Mouse (Mus musculus): ENCODE measurements around the gene Tcf20.

The Tcf20 gene

DNA sequence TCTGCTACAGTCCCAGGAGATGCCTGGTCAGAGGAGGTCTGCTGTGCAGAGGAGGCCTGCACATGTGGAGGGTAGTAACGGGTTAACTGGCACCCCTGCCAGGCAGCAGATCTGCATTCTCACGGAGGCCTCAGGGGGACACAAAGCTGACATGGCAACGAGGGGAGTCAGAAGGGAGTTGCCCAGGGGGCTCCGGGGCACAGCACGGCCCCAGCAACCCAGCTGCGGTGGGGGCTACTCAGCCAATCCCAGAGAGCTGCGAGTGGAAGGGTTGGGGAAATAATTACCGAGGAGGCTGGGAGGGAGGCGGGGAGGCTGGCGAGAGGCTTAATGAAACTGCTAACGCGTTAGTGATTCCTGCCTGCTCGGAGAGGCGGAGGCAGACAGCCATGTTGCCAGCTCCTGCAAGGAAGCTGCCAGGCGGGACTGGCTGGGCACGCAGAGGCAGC is 29.4 kb downstream of the Tcf20 start:
- DNase-seq (ENCODE audit: low spot score): no peak

DNA sequence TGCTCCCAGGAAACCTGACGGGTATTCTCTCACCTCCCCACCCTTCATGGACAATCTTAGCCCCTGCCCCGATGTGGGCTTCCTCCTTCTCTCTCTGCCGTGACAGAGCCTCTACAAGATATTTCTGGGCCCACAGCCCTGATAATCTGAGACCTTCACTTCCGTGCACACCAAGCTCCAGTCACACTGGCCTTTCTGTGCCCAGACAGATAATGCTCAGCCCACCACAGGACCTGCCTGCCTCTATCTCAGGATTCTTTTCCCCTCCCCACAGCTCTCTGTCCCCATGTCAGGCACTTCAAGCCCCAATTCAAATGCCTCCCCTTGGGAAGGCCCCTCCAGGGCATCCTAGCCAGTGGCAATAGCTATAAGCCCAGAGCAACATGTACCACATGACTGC is 31.0 kb downstream of the Tcf20 start:
- DNase-seq (ENCODE audit: low spot score): no peak

DNA sequence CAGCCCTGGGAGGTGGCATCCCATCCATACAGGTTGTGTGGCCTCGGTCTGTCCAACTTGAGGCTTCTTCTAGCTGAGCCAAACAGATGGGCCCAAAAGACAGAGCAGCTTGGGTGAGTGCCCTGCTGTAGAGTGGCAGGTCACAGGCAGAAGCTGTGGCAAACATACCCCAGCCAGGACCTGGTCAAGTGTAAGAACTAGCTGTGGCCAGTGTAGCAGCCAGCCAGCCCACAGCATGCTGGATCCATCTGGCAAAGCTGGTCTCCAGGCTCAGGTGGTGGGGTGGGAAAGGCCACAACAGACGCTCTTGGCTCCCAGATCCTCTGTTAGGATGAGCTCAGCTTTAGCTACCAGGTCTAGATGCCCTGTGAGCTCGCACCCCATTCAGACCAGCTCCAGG is 31.4 kb downstream of the Tcf20 start:
- DNase-seq (ENCODE audit: low spot score): no peak

DNA sequence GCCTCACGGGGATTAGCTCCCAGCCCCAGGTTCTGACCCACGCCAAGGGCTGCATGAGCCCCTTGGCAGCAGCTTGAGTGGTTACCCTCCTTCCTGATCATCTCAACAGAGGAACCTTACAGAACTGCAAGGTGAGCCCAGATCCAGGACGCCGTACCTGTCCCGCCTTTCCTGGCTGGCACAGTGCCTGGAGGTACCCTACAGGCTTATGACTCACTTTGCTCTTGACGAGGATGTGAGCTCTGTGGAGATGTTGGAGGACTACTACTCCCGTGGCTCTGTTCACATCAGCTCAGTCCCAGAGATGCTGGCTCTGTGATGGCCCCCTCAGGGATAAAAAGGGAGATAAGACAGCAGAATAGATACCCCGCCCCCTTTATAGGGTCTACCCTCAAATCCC is 32.4 kb downstream of the Tcf20 start:
- peak; percentile 18 for DNase-seq (ENCODE audit: low spot score)

DNA sequence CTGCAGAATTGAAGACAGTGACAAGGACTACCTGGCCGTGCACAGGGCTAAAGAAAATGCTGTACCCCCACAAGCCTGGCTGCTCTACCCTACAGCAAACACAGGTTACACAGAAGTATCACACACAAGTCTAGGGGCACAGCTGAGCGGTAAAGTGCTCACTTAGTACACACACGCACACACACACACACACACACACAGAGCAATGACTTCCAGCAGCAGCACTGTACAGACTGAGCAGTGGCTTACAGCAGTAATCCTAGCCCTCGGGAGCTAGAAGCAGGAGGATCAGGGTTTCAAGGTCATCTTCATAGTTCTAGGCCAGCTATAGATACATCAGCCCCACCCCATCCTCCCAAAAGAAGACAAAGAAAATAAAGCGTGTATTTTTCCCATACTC is 33.6 kb downstream of the Tcf20 start:
- DNase-seq (ENCODE audit: low spot score): no peak

DNA sequence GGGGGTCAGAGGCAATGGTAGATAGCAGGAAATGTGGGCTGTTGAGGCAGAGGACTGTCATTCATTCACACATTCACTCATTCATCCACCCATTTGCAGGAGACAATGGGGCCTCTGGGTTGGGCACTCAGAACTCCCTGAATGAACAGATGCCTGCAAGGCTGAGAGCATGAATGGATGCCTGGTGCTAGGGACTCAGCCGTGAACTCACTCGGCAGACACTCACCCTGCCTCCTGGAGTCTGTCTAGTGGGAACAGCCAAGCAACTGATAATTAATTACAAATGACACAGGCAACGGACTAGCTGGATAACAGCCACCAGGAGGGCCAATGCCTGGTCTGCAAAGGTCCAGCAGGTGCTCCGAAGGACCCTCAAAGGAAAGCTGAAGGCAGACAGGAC is 34.6 kb downstream of the Tcf20 start:
- no peak for DNase-seq (ENCODE audit: low spot score)

DNA sequence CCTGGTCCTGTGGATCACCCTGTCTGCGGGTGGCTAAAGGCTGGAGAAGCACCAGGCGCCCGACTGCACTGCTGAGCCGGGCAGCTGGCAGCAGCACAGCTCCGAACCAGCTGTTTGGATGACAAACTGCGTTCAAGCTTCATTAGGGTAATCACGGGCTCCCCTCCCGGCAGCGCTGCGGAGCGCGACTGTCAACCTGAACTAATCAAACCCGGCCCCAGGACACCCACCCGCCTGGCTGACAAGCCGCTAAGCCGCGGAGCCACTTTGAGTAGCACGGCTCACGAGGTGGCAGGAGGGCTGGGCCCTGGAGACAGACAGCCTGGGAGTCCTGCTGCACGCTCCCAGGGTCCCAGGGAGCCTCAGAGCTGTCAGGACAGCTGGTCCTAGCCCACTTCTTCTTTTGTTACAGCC is 35.4 kb downstream of the Tcf20 start:
- no peak for DNase-seq (ENCODE audit: low spot score)

DNA sequence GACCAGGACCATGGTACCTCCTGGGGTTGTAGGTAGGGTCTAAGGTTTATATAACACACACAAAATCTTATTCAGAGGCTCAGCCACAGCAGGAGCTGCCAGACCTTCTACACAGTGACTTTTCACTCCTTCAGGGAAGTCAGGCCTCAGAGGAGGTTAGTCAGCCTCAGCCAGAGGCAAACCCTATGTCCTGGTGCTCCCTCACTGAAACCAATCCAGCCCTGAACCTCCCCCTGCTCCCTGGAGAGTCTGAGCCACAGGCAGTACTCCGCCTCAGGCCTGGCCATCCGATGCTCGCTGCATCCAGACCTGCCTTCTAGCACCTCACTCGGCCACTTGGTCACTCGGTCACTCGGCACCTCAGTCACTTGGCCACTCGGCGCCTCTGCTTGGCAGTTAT is 37.4 kb downstream of the Tcf20 start:
- DNase-seq (ENCODE audit: low spot score): no peak

DNA sequence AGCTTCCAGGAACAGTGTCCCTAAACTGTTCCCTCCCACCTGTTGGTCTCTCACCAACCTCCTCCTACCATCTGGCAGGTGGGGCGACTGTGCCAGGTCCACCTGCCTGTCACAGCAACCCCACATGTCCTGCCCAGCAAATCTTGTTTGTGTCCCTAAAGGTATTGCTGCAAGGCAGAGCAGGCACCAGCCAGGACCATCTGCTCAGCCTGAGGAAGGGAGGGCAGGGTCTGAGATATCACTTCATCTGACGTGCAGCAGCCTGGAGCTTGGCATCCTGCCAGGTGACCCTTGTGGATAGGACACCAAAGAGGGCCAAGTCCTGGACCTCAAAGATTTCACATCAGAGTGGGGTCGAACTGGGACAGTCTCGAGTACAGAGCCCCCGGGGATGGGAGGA is 40.2 kb downstream of the Tcf20 start:
- DNase-seq (ENCODE audit: low spot score): no peak

DNA sequence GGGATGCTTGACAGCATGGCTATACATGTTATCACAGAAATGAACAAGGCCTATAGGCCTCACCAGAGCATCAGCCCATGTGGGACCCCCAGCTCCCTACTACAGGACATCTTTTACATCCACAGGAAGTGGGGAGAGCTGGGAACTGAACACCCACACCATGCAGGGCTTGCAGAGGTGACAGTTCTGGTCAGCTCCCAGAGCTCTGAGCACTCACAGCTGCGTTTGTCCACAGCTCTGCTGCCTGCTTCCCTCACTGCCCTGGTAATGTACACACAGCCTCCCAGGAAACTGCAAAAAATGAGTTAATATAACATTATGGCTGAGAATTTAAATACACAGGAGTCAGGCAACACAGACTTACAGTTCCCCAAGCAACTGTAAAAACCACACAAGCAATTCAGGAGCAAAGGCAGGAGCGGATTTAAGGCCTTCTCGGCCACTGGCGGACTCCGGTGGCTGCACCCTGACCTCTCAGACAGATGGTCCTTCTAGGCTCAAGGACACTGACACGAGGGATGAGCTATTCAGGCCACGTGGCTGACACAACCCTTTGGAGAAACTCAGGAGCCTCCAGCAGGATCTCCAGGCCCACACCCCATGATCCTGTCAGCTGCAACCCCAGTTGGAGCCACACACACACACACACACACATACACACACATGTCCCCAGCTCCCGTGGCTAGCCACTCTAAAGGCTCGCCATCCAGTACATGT is 43.0 kb downstream of the Tcf20 start:
- no peak for DNase-seq (ENCODE audit: low spot score)

DNA sequence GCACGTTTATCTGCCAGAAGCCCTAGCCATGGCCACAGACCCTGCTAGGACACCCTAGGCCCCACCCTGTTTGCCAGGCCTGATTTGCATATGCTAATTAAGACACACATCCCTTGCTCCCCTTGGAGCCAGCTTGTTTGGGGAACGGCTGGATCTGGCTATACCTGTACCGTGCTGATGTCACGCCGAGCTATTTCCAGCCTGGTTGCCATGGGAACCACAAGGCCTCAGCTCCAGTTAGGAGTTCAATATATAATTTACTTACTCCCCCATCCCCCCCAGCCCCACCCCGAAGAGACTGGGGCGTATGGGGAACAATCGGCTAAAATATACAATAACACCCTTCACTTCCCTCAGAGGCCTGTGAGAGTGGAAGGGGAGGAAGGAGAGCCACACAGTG is 45.9 kb downstream of the Tcf20 start:
- no peak for DNase-seq (ENCODE audit: low spot score)

DNA sequence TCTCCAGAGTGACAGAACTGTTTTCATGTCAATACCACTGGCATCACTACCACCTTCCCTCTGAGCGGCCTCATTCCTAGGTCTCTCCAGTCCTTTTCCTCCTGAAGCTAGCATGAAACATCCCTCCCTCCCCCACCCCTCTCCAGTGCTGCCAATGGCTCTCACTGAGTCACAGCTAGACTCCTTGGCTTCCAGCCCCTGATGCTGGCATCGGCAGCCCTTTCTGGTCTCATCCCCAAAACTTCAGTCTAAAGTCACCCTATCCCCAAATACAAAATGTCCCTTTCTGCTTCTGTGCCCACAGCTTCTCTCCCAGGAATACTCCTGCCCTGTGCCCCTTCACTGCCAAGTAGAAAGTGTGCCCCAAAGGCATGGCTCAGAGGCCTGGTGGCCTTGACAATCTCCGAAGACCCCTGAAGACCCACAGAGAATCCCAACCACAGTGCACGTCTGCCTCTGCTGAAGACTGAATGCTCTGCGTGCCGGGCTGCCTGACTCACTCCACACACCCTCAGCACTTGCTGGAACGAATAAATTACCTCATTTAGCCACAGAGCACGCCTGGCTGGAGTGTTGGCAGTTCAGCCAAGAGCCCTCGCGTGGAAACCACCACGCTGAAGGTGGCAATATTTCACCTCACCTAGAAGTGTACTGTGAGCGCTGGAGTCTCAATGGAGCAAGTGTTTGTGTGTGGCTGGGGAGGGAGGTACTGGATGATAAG is 47.0 kb downstream of the Tcf20 start:
- DNase-seq (ENCODE audit: low spot score): no peak

DNA sequence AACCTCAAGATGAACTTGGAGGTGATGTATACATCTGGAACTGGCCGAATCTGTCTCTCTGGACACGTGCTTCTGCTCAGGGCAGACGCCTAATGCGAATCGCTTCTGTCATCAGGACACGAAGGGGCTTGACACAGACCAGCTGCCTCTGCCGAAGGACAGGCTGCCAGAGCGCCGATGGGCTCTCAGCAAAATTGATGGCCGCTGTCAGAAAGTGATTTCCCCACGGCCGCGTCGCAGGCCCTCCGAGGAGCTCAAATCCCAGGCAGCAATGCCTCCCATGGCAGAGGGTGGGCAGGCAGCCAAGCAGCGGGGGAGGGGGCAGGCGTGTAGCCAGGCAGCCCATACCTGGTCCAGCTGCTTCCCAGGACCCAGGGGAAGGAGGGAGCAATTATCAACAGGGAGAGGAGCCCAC is 49.5 kb downstream of the Tcf20 start:
- DNase-seq (ENCODE audit: low spot score): no peak

DNA sequence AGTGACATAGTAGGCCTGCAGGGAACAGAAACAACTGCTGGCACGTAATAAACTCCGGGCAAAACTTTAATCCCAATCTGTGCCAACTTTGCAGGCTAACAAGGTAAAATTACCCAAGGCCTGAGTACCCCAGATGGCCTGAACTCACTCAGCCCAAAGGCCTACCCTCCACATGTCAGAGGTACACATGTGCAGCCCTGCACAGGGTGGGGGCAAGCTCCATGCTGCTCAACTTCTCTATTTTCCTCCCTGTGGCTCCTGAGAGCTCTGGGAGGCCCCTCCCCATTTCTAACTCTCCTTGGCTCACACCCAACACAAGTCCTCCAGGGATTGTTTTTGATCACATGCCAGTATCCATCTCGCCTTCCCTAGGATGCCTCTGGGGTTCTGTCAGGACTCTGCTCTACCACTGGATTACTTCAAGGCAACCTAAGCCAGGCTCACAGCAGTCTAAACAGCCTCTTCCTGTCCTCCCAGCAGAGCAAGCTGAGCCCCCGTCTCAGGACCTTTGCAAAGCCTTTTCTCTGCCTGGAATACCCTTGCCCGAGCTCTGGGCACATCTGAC is 50.2 kb downstream of the Tcf20 start:
- DNase-seq (ENCODE audit: low spot score): no peak

DNA sequence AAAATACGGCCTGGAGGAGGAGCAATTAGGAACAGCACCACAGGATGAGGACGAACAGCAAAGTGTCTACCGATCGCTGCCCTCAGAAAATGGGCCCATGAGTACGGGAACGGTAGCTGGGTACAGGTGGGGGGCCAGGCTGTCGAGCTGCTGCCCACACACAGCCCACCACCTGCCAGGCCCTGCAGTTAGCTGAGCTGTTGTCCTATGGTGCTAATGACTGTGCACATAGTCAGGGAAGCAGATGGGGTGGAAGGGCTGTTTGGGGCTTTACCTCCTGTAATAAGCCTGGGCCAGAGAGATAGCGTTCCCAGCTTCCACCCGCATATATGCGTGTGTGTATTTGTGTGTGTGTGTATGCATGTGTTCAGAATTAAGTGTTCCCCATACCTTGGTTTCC is 52.7 kb downstream of the Tcf20 start:
- no peak for DNase-seq (ENCODE audit: low spot score)

DNA sequence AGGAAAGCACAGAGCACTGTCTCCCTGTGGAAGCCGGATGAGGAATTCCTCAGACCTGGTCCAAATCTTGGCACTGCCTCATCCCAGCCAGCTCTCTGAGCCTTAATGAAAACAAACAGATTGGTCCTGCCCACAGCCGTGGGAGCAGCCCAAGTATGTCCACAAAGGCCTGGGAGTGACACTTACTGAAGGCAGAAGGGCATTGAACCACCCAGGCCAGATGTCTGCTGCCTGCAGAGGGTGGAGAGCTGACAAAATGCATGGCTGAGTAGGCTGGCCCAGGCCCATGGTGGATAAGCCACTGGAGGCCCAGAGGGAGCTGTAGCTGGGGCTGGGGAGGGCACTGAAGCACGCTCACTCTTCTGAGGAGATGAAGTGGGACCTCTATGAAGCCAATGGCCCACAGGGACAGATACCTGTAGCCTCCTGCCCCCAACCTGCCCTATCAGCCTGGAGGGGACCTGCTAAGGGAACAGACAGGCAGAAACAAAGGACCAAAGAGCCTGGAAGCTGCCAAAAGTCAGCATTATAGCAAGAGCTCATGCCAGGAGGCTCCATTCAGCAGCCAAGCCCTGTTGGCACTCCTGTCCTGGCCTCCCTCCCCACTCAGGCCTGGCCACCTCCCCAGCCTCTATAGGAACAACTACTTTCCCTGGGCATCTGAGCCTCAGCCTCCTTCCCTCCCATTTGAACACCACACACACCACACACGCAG is 54.6 kb downstream of the Tcf20 start:
- no peak for DNase-seq (ENCODE audit: low spot score)

DNA sequence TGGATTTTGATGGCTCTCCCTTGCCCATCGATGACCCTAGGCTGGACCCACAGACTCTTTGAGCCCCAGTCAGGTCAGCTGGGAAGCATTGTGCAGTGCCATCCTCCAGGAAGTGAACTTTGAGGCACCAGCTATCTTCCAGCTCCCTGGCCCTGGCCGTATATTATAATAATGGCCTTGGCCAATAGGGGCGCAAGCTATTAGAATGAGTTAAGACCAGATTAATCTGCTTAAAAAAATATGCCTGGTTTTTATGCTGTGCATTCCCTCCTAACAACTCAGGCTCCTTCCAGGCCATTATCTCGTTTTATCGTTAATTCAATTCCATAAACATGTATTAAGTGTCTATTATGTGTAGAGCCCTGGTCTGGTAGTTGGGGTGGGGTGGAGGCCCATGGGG is 56.2 kb downstream of the Tcf20 start:
- DNase-seq (ENCODE audit: low spot score): no peak

DNA sequence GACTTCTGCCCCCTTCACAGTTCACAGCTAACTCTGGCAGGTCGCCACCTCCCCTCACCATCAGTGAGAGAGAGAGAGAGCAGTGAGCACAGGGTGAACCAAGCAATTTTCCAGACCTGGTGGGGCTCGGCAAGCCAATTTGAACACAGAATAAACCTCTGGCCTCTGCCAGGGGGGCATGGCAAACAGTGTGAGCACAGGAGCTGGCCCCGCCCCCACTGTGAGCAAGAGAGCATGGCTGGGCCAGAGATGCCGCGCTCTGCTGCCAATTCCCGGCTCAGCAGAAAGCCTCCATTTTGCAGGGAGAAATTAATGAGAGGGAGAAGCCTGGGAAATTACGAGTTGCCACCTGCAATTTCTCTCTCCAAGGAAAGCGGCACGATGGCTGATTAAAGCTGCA is 58.1 kb downstream of the Tcf20 start:
- no peak for DNase-seq (ENCODE audit: low spot score)

DNA sequence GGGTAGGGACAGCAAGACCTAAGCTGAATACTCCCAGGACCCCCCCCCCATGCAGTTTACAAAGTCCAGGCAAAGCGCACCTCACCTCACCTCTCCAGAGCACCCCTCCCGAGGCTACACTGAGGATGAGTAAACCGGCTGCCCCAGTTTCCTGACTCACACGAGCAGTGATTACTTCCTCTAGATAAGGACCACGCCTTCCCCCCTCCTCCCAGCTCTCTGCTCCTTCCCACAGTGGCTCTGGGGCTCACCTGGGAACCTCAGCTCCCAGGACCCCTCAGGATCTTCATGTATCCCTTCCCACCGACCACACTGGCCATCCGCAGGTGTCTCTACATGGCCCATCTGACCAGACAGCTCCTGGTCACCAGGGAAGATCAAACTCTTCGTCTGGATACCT is 58.8 kb downstream of the Tcf20 start:
- no peak for DNase-seq (ENCODE audit: low spot score)

DNA sequence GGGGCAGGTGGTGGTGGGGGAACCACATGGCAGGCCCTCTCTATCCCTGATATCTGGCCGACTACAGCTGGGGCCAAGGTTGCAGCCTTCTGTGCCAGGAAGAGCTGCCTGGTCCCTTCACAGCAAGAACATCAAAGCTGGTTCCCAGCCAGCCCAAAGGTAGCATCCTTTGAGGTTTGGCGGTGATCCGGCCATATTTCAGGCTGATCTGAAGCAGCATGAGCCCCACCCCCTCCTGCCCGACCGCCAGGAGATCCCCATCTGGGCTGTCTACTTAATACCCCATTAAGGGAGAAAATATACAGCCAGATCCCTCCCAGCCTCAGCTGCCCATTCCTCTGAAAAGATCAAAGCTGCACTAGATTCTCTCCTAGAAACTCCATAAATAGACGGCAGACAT is 59.6 kb downstream of the Tcf20 start:
- DNase-seq (ENCODE audit: low spot score): no peak

DNA sequence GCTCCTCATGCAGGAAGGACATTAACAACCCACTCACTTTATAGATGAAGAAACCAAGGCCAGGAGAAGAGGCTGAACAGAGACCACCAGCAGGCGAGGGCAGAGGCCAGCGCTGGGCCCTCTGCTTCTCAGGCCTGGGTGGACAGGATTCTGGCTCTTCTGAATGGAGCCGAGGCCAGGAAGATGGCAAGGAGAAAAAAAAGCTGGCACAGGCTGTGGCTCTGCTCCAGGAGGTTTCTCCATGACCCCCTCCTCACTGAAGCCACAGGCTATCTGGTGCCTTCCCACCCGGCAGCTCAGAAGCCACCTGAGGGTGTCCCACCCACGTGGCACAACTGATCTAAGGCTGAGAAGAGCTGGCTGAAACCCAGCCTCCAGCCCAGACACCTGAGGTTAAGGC is 60.6 kb downstream of the Tcf20 start:
- no peak for DNase-seq (ENCODE audit: low spot score)

DNA sequence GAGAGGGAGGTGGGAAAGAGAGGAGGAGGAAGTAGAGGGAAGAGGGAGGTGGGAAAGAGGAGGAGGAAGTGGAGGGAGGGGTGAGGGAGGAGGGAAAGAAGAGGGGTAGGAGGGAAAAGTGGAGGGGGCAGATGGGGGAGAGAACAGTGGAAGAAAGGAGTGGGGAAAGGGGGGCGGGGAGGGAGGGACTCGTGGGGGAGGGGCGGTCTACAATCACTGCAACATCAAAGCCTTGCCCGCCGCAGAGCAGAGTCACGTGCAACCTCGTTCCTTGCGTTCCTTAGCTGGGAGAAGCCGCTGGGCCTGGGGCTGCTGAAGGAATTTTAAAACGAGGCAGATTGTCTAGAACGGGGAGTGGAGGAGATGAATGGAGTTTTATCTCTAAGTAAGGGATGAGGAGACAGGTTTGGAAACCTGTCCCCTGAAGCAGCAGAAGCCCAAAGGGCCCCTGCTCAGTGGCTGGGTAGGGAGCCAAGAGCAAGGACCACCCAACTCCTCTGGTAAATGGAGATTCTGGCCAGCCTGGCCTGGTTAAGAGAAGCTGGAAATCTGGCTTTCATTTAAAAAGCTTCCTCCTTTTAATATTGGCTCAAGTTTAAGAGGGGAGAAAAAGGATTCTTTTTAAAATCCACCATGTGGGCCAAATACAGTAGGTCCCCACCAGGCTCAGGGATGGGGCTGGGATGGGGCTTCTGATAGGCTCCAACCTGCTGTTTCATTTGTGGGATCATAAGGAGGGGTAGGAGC is 62.8 kb downstream of the Tcf20 start:
- no peak for DNase-seq (ENCODE audit: low spot score)

Measured in lung, postnatal 25 days (tissue).